Mouse (Mus musculus) brain, embryonic 14.5 days (tissue): ENCODE measurements at regions not wholly inside any gene's neighbourhood (a gene's known extent, or its start where the extent isn't known, plus 50 kb on each side); places are given as distances from the start of the nearest gene placed in this dataset.

Source experiments
- DNase-seq: peaks from one replicate; pipeline ENCODE4 v3.0.0-alpha.2; 2011; ENCODE audit warnings: low read depth
- CTCF ChIP-seq: fragments of 200-500 bp; IDR thresholded peaks from 2 replicates; pipeline ENCODE4 v1.5.1; 2012; ENCODE audit warnings: inconsistent platforms, mild to moderate bottlenecking, moderate library complexity, borderline replicate concordance; ENCODE audit not compliant: insufficient read depth, insufficient read length; ENCODE audit errors: extremely low read depth
- POLR2A ChIP-seq: fragments of 200-500 bp; IDR thresholded peaks from 2 replicates; pipeline ENCODE4 v1.6.1; 2012; ENCODE audit warnings: mild to moderate bottlenecking, inconsistent platforms, borderline replicate concordance; ENCODE audit not compliant: poor library complexity, insufficient read depth, insufficient read length, severe bottlenecking; ENCODE audit errors: extremely low read depth

DNA sequence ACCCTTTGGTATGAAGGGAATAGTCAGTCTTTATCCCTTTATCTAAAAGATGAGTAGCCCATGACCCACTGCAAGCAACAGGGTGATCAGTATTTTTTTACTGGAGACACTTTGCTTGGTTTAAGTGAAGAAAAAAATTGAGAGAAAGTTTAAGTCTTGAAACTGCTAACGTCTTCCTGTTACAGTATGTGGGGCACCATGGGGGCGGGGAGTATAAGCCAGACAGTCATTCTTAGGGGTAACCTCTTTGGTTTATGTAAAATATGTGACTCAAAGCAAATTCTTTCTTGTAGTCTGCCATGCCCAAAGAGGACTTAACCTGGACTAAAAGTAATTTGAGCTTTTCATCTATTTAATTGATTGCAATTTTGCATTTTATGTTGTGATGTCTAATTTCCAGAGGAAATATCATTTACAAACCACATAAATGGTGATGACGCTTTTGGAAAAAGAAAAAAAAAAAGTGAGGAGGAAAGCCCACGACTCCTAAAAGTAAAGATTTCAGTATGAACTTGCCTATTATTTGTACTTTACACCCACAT is 166.2 kb upstream of the Bcl6 start:
- DNase-seq, result no peak
- TF ChIP-seq CTCF (no peak), POLR2A (no peak)

DNA sequence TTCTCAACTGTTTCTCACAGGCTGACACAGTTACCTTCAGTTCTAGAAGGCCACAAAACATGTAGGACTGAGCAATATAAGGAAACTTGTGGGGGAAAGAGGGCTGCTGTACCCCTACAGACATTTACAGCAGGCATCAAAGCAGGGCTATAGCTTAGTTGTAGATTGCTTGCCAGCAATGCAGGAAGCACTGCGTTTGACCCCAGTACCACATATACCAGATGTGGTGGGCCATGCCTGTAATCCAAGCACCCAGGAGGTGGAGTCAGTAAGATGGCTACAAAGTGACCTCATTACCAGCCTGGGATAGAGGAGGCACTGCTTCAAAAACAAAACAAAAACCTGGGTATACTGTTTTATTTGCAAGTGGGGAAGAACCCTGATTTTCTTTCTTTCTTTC is 165.3 kb upstream of the Bcl6 start:
- DNase-seq, result no peak
- no peak for TF ChIP-seq POLR2A
- no peak for TF ChIP-seq CTCF

DNA sequence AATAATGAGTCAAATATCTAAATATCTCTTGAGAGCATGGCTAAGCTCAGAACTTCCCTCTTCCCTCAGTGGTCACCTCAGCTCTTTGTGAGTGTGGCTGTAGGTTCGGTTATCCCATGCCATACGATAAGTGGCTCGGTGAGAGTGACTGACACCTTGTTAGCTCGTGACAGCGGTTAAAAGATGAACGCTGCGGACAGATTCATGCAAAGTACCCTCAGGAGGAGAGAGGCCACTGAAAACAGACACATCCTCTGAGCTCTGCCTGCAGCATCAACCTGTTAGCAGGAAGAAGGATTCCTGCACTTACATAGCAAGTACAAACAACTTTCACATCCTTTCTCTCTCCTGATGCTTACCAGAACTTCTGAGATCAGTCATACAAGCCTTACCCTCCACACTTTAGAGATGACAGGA is 163.2 kb upstream of the Bcl6 start:
- TF ChIP-seq CTCF (no peak), POLR2A (no peak)
- no peak for DNase-seq

- DNase-seq, result no peak
- TF ChIP-seq POLR2A, result no peak
- no peak for TF ChIP-seq CTCF
Measured at GRCm38 (mm10) chr16:24151178-24151725, 162.6 kb upstream of the Bcl6 start.

- no peak for DNase-seq
- TF ChIP-seq CTCF, result no peak
- TF ChIP-seq POLR2A, result no peak
Measured at GRCm38 (mm10) chr16:24150512-24150911, 161.9 kb upstream of the Bcl6 start.

DNA sequence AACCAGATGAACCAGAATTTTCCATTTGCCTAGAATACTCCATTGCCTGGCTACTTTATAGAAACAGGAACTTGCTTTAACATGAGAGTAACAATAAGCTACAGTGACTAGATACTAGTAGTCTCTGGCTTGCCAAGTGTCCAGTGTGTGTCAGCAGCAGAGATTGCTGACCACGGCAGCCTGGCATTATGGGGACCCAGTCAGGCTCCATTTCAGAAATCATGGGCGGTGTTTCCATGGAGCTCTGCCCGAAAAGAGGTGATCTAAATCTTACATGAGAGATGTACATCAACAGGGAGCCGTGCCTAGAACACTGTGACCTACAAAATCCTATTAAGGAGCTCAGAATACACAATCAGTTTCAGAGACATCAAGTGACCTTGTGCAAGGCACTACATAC is 160.8 kb upstream of the Bcl6 start:
- TF ChIP-seq CTCF (no peak), POLR2A (no peak)

GRCm38 (mm10) chr16:24143894-24144293 is 155.2 kb upstream of the Bcl6 start:
- TF ChIP-seq CTCF (no peak), POLR2A (no peak)
- no peak for DNase-seq

More for the DNA sequence above, 160.8 kb upstream of the Bcl6 start:
- no peak for DNase-seq

GRCm38 (mm10) chr16:24142915-24143541 is 154.4 kb upstream of the Bcl6 start:
- no peak for DNase-seq
- no peak for TF ChIP-seq POLR2A
- TF ChIP-seq CTCF, result no peak

DNA sequence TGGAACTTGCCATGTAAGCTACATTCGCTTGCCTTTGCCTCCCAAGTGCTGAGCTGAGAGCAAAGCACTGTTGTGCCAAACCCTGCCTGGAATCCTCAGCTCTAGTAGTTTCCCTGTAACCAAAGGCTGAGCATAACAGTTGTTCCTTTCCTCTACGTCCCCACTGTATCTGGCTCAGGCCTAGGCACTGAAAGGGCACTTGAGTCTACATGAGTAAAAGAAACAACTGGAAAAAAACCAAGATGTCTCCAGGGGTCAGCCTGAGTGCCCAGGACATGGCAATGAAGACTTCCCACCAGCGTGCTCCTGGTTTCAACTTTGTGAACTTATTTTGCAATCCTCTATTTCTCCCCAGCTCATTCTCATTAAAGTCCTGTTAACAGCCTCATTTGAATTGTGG is 150.5 kb upstream of the Bcl6 start:
- DNase-seq, result no peak
- no peak for TF ChIP-seq POLR2A

GRCm38 (mm10) chr16:24137266-24138033 is 148.8 kb upstream of the Bcl6 start:
- TF ChIP-seq POLR2A (no peak), CTCF (no peak)
- no peak for DNase-seq

DNA sequence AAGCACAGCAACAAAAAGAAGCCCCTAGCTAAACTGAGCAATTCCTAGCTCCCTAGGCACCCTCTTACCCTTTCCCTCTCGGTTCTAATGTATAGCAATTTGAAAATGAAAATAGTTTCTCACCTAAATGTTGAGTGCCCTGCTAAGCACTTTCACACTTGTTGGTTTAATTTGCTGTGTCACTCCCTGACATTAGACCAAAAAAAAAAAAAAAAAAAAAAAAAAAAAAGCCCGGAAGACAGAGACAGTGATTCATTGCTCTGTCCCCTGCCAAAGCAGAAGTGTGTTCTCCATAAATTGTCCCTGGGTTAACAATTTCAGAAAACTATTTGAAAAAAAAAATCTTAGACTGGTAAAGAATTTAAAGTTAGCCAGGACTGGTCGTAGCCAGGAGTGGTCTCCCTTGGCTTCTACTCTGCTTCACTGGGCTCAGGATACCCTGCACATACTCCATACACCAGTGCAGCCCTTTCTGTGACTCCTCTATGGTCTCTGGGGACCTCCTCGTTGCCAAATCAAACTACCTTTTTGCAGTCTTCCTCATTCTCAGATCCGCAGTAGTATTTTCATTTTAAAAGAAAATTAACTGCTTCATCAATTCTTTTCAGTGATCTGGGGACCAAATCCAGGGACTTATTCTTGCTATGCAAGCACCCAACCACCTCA is 148.0 kb upstream of the Bcl6 start:
- TF ChIP-seq POLR2A (no peak), CTCF (no peak)
- DNase-seq, result no peak

GRCm38 (mm10) chr16:24135841-24136240 is 147.2 kb upstream of the Bcl6 start:
- DNase-seq, result no peak
- TF ChIP-seq POLR2A (no peak), CTCF (no peak)

DNA sequence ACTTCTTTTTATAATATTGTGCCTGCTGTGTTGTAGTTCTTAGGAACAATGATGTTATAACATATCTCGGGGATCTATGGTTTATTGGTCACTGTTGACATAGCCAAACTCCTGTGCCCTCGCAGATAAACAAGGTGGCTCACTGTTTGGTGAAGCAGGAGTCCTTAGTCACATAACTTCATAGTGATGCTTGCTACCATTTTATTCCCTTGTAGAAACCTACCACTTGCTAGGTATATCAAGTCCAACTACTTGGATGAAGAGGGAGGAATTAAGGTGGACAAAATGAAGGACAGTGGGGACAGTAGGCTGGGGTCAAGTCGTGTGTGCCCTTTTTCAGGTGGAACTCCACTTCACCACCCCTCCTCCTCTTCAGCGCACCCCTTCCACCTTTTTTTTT is 146.7 kb upstream of the Bcl6 start:
- DNase-seq, result no peak
- TF ChIP-seq POLR2A (no peak), CTCF (no peak)
